Mouse (Mus musculus) adrenal gland (tissue): Measurements from ENCODE around the gene Adamts4.

Experiments
- intact Hi-C: fragments of 180-260 bp; cut with DNase I; formaldehyde crosslinking; loops from one replicate; pipeline ENCODE4 v1.15.1; 2025

The Adamts4 gene

DNA sequence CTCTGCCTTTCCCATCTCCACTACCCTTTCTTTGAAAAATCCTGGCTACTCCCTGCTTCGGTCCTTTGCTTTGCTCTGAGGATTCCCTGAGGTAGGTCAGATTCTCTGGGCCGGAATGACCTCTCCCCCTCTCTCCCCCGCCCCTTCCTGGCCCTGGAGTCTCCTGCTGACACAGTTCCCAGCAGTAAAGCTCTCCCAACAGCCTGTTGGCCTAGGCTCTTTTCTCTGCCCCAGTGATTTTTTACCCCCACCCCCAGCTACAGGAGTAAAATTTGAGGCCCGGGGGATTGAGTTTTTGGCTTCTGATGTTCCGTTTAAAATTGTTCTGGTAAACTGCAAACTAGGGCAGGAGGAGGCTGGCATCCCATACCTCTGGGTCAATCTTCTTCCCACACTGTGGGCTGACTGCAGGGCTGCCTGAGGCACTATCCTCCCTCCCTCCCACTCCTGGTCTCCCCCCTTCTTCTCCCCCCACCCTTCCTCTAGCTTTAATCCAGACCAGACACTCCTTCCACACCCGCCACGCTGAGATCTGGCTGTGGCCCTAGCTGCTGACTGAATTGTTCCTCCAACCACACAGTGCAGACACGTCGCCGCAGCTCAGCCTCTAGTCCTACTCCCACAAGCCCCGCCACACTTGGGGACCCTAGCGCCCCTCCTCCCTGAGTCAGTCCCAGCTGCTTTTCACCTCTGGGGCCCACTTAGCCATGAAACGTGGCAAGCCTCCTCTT, 1.5 kb downstream of the Adamts4 start:
- intact Hi-C loops: no loop called here

DNA sequence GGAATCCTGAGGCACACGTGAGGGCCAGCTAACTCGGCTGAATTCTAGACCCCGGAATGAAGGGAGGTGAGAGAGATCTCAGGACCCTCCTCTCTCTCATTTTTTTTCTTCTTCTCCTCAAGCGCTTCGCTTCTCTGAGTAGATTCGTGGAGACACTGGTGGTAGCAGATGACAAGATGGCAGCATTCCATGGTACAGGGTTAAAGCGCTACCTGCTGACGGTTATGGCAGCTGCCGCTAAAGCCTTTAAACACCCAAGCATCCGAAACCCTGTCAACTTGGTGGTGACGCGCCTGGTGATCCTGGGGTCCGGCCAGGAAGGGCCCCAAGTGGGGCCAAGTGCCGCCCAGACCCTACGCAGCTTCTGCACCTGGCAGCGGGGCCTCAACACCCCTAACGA, 2.2 kb downstream of the Adamts4 start:
- intact Hi-C loops: no loop called here

DNA sequence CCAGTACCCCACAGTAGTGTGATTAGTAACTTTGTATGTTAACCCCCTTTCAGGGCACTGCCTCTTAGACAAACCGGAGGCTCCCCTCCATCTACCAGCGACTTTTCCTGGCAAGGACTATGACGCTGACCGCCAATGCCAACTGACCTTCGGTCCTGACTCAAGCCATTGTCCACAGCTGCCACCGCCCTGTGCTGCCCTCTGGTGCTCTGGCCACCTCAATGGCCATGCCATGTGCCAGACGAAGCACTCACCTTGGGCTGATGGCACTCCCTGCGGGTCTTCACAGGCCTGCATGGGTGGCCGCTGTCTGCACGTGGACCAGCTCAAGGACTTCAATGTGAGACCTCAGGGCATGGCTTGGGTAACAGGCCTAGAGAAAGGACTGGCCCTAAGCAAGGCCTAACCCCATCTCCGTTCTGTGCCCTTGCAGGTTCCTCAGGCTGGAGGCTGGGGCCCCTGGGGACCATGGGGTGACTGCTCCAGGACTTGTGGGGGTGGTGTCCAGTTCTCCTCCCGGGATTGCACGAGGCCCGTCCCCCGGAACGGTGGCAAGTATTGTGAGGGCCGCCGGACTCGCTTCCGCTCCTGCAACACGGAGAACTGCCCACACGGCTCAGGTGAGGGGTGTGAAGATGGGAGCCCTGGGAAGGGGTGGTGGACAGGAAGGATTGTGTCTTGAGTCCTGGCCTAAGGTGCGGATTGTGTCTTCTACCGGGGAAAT, 6.0 kb downstream of the Adamts4 start:
- intact Hi-C loops: loop anchor here (2.0 kb wide), 2 partner anchors 137 to 145 kb away; no protein-coding TSS in a partner anchor

DNA sequence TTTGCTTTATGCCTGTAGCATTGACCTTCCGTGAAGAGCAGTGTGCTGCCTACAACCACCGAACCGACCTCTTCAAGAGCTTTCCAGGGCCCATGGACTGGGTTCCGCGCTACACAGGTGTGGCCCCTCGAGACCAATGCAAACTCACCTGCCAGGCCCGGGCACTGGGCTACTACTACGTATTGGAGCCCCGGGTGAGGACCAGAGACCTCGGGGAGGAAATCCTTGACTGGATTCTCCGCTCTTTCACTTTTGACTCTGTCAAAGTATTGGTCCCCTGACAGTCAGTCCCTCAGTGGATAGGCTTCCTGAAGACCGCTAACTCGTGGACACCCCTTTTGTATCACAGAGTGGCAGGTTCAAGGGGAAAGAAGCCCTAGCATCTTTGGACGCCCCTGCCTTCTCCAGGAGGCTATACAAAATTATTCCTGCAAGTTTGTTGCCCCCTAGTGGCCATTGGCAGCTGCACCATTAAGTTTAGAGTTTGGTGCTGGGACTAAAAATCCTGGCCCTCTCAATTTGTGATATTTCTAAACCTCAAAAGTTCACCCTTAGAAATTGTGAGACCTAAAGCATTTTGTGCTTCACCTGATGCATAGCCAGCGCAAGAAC, 6.8 kb downstream of the Adamts4 start:
- intact Hi-C loops: loop anchor here (1.0 to 2.0 kb wide), 3 partner anchors 35 to 146 kb away; partner anchors contain the start of gene Tomm40l

DNA sequence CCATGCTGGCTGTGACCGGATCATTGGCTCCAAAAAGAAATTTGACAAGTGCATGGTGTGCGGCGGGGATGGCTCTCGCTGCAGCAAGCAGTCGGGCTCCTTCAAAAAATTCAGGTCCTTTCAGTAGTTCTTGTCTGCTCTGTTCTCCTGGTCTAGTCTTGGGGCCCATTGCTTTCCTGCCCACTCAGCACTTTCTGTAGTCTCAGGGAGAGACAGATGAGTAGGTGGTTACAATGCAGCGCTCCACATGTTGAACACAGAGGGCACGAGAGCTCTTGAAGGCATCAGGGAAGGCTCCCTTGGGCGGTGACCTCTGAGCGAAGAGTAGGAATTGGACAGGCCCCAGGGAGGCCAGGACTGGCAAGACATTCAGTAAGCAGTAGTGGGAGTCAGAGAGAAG, 7.6 kb downstream of the Adamts4 start:
- intact Hi-C loops: loop anchor here (1.0 to 2.0 kb wide), 3 partner anchors 35 to 147 kb away; partner anchors contain the start of gene Tomm40l

DNA sequence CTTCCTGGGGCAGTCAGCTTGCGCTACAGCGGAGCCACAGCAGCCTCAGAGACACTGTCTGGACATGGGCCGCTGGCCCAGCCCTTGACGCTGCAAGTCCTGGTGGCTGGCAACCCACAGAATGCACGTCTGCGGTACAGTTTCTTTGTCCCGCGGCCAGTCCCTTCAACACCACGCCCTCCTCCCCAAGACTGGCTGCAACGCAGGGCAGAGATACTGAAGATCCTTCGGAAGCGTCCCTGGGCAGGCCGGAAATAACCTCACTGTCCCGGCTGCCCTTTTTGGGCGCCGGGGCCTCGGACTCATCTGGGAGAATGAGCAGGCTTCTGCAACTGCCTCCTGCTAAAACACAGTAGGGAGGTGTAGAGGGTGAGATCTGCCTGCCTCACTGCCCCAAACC, 8.7 kb downstream of the Adamts4 start:
- intact Hi-C loops: no loop called here

DNA sequence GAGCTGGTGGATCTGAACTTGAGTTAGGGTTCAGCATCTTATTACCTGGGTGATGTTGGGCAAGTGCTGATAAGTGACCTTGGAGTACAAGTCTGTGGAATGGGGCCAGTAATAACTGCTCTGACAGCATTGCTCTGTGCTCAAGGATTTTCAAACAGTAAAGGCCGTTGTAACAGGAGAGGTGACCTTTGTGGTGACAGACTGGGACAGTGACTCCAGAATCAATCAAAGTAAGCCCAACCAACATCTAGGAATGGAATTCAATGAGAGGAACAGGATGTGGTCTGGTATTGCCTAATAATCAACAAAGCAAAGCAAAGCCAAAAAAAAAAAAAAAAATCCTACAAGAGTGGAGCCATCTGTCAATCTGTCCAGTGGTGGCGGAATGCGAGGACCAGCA, 10.1 kb downstream of the Adamts4 start:
- intact Hi-C loops: no loop called here

DNA sequence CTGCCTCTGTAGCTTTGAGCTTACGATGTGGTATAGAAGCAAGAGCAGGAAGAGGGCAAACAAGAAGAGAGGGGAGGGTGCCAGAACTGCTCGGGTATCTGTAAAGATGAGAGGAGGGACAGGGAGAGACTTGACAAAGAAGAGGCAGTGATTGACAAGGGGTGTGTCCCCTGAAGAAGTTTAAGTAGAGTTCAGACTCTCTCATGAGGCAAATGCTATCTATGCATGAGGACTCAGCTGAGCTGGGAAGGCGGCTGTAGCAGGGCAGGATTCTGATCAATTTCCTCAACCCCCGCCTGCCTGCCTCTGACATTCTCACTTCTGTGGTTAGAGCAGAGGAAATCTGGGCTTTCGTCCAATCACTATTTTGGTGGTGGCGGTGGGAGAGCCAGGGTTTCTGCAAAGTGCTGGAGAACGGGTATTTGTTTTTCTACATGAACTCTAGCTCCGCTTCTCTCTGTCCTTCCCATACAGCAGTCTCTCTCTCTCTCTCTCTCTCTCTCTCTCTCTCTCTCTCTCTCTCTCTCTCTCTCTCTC, 12.4 kb downstream of the Adamts4 start:
- intact Hi-C loops: no loop called here

DNA sequence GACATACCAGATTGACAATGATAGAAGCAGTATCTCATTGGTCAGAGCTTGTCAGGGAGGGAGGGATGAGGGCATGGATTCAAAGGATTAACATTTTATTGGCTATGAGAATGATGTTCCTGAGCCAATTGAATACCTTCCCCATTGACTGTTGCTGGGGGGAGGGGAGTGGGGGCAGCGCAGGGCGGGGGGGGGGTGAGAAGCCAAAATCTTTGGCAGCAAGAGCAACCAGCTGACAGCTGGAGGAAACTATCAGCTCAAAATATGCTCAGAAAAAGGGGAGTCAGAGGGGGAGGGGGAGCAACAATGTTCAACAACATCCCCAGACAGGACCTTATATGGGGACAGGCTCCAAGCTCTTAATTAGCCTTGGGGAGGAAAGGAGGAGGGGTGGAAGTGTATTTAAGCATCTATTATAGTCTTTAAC, 13.0 kb downstream of the Adamts4 start:
- intact Hi-C loops: no loop called here

DNA sequence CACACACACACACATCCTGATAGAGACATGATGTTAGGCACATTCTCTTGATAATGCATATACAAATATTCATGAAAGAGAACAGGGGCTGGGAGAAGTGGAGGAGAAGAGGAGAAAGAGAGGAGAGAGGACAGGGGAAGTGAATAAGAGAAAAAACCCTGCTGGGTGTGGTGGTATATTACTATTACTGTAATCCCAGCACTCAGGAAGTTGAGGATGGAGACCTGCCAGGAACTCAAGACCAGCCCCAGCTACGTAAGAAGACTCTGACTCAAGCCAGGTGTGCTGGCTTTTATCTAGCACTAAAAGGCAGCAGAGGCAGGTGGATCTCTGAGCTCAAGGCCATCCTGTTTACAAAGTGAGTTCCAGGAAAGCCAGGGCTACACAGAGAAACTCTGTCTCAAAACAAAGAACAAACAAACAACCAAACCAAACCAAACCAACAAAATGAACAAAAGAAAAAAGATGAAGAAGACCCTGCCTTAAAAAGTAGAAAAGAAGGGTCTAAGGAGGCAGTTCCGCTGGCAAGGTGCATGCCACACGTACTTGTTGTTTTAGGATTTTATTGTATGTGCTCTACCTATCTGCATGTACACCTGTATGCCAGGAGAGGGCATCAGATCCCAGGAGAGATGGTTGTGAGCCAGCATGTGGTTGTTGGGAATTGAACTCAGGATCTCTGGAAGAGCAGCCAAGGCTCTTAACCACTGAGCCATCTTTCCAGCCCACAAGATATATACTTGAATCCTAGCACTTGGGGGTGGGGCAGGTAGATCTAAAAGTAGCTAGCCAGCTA, 13.6 kb downstream of the Adamts4 start:
- intact Hi-C loops: no loop called here

DNA sequence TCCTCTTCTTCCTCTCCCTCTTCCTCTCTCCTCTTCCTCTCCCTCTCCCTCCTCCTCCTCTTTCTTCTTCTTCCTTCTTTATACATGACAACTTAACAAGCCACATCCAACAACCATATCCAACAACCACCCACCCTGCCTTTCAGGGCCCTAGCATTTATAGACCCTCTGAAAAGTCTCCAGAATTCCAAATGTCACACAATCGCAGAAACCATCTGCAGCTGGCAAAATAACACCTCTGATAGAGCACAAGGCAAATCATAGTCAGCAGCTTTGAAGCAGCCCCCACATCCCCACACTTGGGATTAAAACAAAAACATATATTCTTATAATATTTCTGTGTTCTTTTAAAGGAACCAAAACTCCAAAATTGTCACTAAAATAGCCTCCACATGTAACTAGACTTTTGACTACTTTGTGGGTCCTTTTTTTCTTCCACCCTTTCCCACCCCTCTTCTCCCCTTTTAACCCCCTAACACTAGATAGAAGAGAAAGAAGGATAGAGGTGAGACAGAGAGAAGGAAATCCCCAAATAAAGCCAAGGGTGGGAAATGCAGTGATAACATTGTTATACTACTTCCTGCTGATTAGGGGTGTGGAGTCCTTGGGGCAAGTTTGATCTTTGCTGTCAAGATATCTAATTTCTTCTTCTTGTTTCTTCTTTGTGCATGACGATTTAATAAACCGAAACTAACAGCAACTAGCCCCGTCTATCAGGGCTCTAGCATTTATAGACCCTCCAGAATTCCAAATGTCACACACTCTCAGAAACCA, 15.9 kb downstream of the Adamts4 start:
- intact Hi-C loops: no loop called here

DNA sequence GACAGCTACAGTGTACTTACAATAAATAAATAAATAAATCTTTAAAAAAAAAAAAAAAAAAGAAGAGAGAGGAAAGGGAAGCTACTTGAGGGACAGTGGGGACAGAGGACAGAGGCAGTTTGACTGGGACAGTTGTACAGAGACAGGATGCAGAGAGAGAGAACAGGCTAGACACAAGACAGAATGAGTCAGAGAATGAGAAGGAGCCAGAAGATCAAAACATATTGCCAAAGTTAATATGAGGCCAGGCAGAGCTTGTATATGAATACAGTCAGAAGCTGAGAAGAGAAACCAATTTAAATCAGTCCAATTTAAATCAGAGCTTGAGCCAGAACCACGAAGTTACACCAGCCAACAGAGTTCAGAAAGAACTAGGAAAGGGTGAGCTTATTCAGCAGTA, 18.1 kb downstream of the Adamts4 start:
- intact Hi-C loops: no loop called here

DNA sequence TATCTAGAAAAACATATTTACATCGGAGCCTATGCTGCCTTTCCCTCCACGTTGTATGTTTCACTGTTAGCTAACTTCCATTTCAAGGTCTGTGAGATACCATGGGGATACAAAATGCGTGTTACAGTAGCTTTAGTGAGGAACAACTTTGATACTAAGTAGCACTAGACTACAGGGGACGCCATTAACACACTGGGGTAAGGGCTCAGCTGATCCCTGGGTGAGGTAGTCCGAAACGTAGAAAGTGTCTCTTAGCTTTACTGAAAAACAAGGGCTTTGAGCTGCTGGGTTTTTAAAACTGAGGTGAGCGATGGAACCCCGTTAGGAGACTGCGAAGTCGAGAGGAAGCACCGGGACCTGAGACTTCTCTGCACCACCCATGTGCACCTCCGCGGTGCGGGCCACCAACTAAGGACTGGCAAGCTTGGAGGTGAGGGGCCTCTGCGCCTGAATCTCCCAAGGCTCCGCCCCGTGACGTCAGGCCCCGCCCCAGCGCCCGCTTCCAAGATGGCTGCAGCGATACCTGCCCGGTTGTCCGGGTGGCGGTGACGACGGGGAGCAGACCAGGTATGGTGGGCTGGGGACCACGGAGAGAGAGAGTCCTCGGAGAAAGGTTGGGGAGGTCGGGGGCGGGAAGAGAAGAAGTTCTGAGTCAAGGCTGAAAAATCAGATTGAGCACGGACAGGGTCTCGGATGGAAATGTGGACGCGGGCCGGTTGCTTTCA, 19.8 kb downstream of the Adamts4 start, which contains the start of gene B4galt3:
TSS of gene B4galt3 (plus strand) at position 481 of the 725 bp plus-strand sequence.
- intact Hi-C loops: no loop called here

DNA sequence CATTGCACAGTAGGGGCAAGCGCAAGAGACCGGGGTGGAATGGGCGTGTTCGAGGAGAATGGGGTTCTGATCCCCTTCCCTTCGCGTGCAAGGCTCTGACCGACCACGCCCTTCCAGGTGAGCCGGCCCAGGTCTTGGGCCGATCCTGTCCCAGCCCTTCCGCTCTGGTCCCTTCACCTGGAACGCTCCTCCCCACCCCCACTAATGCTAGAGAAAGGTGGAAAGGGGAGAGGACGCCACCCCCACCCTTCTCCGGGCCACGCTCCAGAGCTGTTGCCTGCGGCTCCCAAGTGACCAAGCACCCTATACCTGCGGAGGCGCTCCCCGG, 20.3 kb downstream of the Adamts4 start:
- intact Hi-C loops: no loop called here

DNA sequence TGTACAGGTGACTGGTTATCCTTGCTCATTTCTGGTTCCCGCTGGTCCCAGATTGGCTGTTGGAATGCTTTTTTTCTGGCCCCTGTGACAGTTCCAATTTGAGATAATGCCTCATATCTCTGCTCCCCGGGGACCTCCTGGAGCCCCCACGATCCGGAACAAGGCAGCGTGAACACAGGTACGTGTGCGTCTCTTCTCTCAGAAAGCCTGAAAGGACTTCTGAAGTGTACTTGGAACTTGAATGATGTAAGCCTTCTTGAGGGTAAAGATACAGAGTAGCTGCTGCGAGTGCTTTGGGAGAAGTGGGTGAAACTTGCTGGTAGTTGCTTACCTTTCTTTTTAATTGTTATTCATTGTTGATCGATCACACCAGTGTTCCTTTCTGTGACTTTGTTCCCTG, 21.0 kb downstream of the Adamts4 start:
- intact Hi-C loops: no loop called here

DNA sequence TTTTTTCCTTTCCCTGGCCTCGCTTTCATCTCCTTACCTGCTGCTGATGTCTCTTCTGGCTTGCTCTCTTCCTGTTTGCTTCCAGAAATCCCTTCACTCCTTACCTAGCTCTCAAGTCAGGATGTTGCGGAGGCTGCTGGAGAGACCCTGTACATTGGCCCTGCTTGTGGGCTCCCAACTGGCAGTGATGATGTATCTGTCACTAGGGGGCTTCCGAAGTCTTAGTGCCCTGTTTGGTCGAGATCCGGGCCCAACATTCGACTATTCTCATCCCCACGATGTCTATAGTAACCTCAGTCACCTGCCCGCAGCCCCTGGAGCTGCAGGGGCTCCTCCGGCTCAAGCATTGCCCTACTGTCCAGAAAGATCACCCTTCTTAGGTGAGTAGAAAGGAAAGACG, 21.4 kb downstream of the Adamts4 start:
- intact Hi-C loops: no loop called here

DNA sequence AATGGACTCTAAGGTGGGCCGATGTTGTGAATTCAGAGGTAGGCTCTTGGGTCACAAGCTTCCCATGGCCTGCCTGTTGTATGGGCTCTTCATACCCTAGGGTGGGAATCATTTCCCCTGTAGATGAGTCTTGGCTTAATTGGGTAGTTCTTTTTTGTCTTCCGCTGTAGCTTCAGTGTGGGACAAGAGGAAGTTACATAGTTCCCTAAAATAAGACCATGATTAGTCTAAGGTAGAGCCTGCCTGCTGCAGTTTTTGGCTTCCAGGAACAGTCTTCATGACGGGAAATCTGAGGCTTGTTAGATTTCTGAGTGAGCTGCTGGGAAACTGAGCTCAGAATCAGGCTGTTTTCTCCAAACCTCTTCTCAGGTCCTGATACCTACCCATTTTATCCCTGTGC, 21.9 kb downstream of the Adamts4 start:
- intact Hi-C loops: no loop called here

DNA sequence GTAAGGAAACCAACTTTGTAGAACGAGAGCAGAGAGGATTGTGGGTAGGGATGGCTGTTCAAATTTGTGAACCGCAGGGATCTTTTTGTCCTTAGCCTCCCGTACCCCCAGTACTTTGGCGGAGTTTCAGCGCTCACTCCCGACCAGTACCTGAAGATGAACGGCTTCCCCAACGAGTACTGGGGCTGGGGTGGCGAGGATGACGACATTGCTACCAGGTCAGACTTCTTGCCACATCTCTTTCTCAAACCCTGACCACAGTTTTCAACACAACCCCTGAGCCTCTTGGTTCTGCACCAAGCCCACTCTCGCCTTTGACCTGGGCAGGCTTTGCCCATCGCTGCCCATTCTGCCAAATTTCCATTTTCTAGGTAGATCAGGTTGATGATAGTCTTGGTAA, 23.9 kb downstream of the Adamts4 start:
- intact Hi-C loops: no loop called here

DNA sequence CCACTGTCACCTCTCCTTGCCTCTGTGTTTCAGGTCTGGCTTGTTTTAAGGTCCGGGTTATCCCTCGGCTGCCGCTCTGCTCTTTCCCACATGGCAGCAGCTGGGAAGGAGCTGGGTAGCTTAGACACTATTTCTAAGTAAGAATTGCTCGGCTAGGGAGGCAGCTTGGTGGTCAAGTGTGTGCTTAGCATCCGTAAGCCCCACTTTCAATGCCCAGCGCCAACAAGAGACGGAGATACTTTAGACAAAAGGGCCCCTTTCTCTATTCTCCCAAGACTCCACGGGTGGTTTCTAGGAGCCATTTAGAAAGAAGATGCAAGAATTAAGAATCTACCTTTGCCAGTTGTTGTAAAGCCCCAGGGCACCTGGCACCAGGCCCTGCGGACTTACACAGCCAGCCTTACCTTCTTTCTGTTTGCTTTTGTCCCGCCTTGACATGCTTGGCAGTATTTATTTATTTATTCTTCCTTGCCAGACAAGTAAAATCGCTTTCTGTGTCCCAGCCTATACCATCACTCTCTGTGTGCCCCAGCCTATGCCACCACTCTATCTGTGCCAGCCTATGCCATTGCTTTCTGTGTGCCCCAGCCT, 25.0 kb downstream of the Adamts4 start:
- intact Hi-C loops: no loop called here
